Mouse (Mus musculus): ENCODE results near the gene Ces4a.

- no peak for TF ChIP-seq CTCF (IDR thresholded peaks at IDR 0.05)
- no peak for TF ChIP-seq POLR2A (IDR thresholded peaks at IDR 0.05; ENCODE audit: insufficient read depth, low read depth, low read length)
Observed at GRCm38 (mm10) chr8:105169582-105169981, 38.0 kb downstream of the Ces4a start.

Data from heart, adult 2 months (tissue).